In genomic region chr5:135690401-135690800, GRCm38 (mm10) we compare ENCODE assay signal across 10 mouse cellular contexts. TPM values are rescaled to one million over a fixed set of nuclear protein-coding genes. Genes with fewer than 3 reads are reported as not detected.
DNase-seq lines count a peak whose midpoint lies in the region; ATAC-seq and TF ChIP-seq lines count a peak whose summit lies in the region.
"Had no signal": no experiment of that assay in that cellular context is flagged by ENCODE, and none has a peak within 500 bp of the region (broad histone marks: within the 10 kb centered on the region; RNA-seq: fewer than 3 reads in every experiment).

No protein-coding gene starts in this region.

- H3K9ac ChIP-seq in kidney, embryonic 16.5 days (replicated peaks; ENCODE audit: low read length), result peak overlapping the region; percentile 29; the same call in 1 of the 2 replicates
- H3K9ac ChIP-seq in intestine, postnatal 0 days (ENCODE audit: low read depth, low read length), result peak overlapping the region; percentile 17; the same call in 1 of the 2 replicates

- no peak for DNase-seq in kidney, postnatal 4 days
- no peak for DNase-seq in forebrain, embryonic 10.5 days (ENCODE audit: extremely low spot score, low spot score)
- DNase-seq in testis, postnatal 10 days (ENCODE audit: low spot score), result no peak
- DNase-seq in retina, embryonic 14.5 days (ENCODE audit: low spot score), result no peak
- DNase-seq in adrenal gland, postnatal 10 days, result no peak
- DNase-seq: thymus, postnatal 14 days had no signal

- peaks cover 60% of the 10 kb centered on the region for H3K79me2 ChIP-seq in myocyte (ENCODE audit: control insufficient read depth, insufficient read depth)

- no peaks in the 10 kb centered on the region for H3K36me3 ChIP-seq in kidney, embryonic 16.5 days (ENCODE audit: insufficient read depth, low read length)
- H3K36me3 ChIP-seq in forebrain, embryonic 10.5 days (replicated peaks), result peaks cover 6% of the 10 kb centered on the region
- no peaks in the 10 kb centered on the region for H3K36me3 ChIP-seq in intestine, postnatal 0 days (ENCODE audit: control insufficient read depth, insufficient read depth)
- no peaks in the 10 kb centered on the region for H3K36me3 ChIP-seq in myocyte (ENCODE audit: control insufficient read depth, insufficient read depth)

- TF ChIP-seq CTCF in intestine, postnatal 0 days (IDR thresholded peaks at IDR 0.05; ENCODE audit: low read depth), result no peak

- H3K4me1 ChIP-seq in kidney, embryonic 16.5 days (ENCODE audit: insufficient read depth, low read length), result peaks cover 23% of the 10 kb centered on the region
- H3K4me1 ChIP-seq in forebrain, embryonic 10.5 days, result peaks cover 31% of the 10 kb centered on the region
- peaks cover 13% of the 10 kb centered on the region; the same call in 1 of the 2 replicates for H3K4me1 ChIP-seq in intestine, postnatal 0 days (replicated peaks; ENCODE audit: control insufficient read depth, insufficient read depth, low read length)

- no peaks in the 10 kb centered on the region for H3K27me3 ChIP-seq in kidney, embryonic 16.5 days (ENCODE audit: insufficient read depth, low read length)
- H3K27me3 ChIP-seq in forebrain, embryonic 10.5 days (ENCODE audit: poor library complexity, severe bottlenecking), result no peaks in the 10 kb centered on the region
- H3K27me3 ChIP-seq in intestine, postnatal 0 days (replicated peaks; ENCODE audit: control insufficient read depth, insufficient read depth, low read length), result no peaks in the 10 kb centered on the region
- no peaks in the 10 kb centered on the region for H3K27me3 ChIP-seq in myocyte (ENCODE audit: control insufficient read depth, insufficient read depth, insufficient read length)
- H3K27me3 ChIP-seq: Patski had no signal

- H3K27ac ChIP-seq in kidney, embryonic 16.5 days (ENCODE audit: low read length), result no peak overlapping the region
- no peak overlapping the region for H3K27ac ChIP-seq in forebrain, embryonic 10.5 days
- peak overlapping the region; percentile 82; the same call in 1 of the 2 replicates for H3K27ac ChIP-seq in intestine, postnatal 0 days (ENCODE audit: low read depth, low read length)

- no peak for TF ChIP-seq POLR2A in myocyte (IDR thresholded peaks at IDR 0.05; ENCODE audit: insufficient read length, low read depth)

- no peak overlapping the region for H3ac ChIP-seq in myocyte (ENCODE audit: control insufficient read depth, insufficient read length)

- H3K9me3 ChIP-seq in kidney, embryonic 16.5 days (ENCODE audit: low read length), result no peaks in the 10 kb centered on the region
- H3K9me3 ChIP-seq in forebrain, embryonic 10.5 days, result no peaks in the 10 kb centered on the region
- no peaks in the 10 kb centered on the region for H3K9me3 ChIP-seq in intestine, postnatal 0 days (ENCODE audit: control insufficient read depth)

- no peak for ATAC-seq in kidney, embryonic 16.5 days (ENCODE audit: low FRiP score, low TSS enrichment)
- no peak for ATAC-seq in intestine, postnatal 0 days
- ATAC-seq: Patski had no signal

- H3K4me2 ChIP-seq in kidney, embryonic 16.5 days (replicated peaks; ENCODE audit: low read depth, low read length), result peak overlapping the region; percentile 94
- peak overlapping the region; percentile 92 for H3K4me2 ChIP-seq in intestine, postnatal 0 days (replicated peaks; ENCODE audit: low read depth)
- H3K4me2 ChIP-seq in myocyte (ENCODE audit: low read depth), result peak overlapping the region; percentile 89

- H3K4me3 ChIP-seq in kidney, embryonic 16.5 days (ENCODE audit: low read length), result peak overlapping the region; percentile 90
- peak overlapping the region; percentile 80 for H3K4me3 ChIP-seq in forebrain, embryonic 10.5 days
- peak overlapping the region; percentile 77 for H3K4me3 ChIP-seq in intestine, postnatal 0 days (ENCODE audit: low read depth, low read length)
- peak overlapping the region; percentile 97 for H3K4me3 ChIP-seq in myocyte

- 69% methylated on average over 5 of the region's 5 CpGs for WGBS in kidney, embryonic 16.5 days
- 86% methylated on average over 5 of the region's 5 CpGs for WGBS in forebrain, embryonic 10.5 days
- WGBS in intestine, postnatal 0 days, result 76% methylated on average over 5 of the region's 5 CpGs

TF ChIP-seq in myocyte, 11 proteins besides CTCF, POLR2A, EP300 and RAD21:
- TF ChIP-seq CEBPB (IDR thresholded peaks at IDR 0.05; ENCODE audit: insufficient read depth, poor library complexity, severe bottlenecking) (no peak), MAX (IDR thresholded peaks at IDR 0.05; ENCODE audit: low read depth) (no peak), SRF (IDR thresholded peaks at IDR 0.05; ENCODE audit: control insufficient read depth, insufficient read length, low read depth) (no peak), MYOG (IDR thresholded peaks at IDR 0.05; ENCODE audit: control insufficient read depth in 1 of 3, insufficient read depth in 1 of 3, insufficient read length in 2 of 3, low read depth in 2 of 3) (no peak), USF1 (IDR thresholded peaks at IDR 0.05; ENCODE audit: low read depth) (no peak), MYOD1 (IDR thresholded peaks at IDR 0.05; ENCODE audit: control insufficient read depth in 1 of 3, insufficient read length in 2 of 3, low read depth in 2 of 3) (no peak), TCF3 (IDR thresholded peaks at IDR 0.05; ENCODE audit: insufficient read length, low read depth) (no peak), TCF12 (IDR thresholded peaks at IDR 0.05; ENCODE audit: insufficient read depth, poor library complexity, severe bottlenecking) (no peak), POLR2AphosphoS2 (IDR thresholded peaks at IDR 0.05; ENCODE audit: insufficient read length, low read depth) (no peak), REST (IDR thresholded peaks at IDR 0.05; ENCODE audit: insufficient read depth, insufficient read length) (no peak), E2F4 (IDR thresholded peaks at IDR 0.05; ENCODE audit: insufficient read depth) (no peak)
TF ChIP-seq in myocyte: peak in this region for 0.

RNA-seq across cellular contexts. Expression of gene Por, which starts 20.6 kb away (rescaled TPM):
- 106 and 107 TPM in 2 replicates for polyA plus RNA-seq in kidney, embryonic 16.5 days (2015; fragmentation: Nextera tagmentation; extraction: Ambion mirVana)
- polyA plus RNA-seq in forebrain, embryonic 10.5 days (2016; fragmentation: Nextera tagmentation; extraction: Ambion mirVana), result 118 TPM in 2 replicates
- 82.3 and 91.7 TPM in 2 replicates for polyA plus RNA-seq in intestine, postnatal 0 days (2015; fragmentation: Nextera tagmentation; extraction: Ambion mirVana)
- 90.6 TPM for polyA plus RNA-seq in myocyte (2012; fragmentation: generic; extraction: Trizol)
- total RNA-seq in adrenal gland, postnatal 10 days (2021), result 100 to 1,000 TPM; 175 to 226 TPM

RNA-seq across cellular contexts. Expression of gene Tmem120a, which starts 53.8 kb away (rescaled TPM):
- 74.7 and 75.4 TPM in 2 replicates for polyA plus RNA-seq in kidney, embryonic 16.5 days (2015; fragmentation: Nextera tagmentation; extraction: Ambion mirVana)
- 54.5 and 61.6 TPM in 2 replicates for polyA plus RNA-seq in forebrain, embryonic 10.5 days (2016; fragmentation: Nextera tagmentation; extraction: Ambion mirVana)
- polyA plus RNA-seq in intestine, postnatal 0 days (2015; fragmentation: Nextera tagmentation; extraction: Ambion mirVana), result 127 and 132 TPM in 2 replicates
- 32.7 TPM for polyA plus RNA-seq in myocyte (2012; fragmentation: generic; extraction: Trizol)
- 10 to 100 TPM; 61.7 to 68.2 TPM for total RNA-seq in adrenal gland, postnatal 10 days (2021)

RNA-seq across cellular contexts. Expression of gene Rhbdd2, which starts 58.0 kb away (rescaled TPM):
- polyA plus RNA-seq in kidney, embryonic 16.5 days (2015; fragmentation: Nextera tagmentation; extraction: Ambion mirVana), result 51.0 and 56.5 TPM in 2 replicates
- 51.4 and 57.3 TPM in 2 replicates for polyA plus RNA-seq in forebrain, embryonic 10.5 days (2016; fragmentation: Nextera tagmentation; extraction: Ambion mirVana)
- 27.9 and 28.5 TPM in 2 replicates for polyA plus RNA-seq in intestine, postnatal 0 days (2015; fragmentation: Nextera tagmentation; extraction: Ambion mirVana)
- 16.7 TPM for polyA plus RNA-seq in myocyte (2012; fragmentation: generic; extraction: Trizol)
- total RNA-seq in adrenal gland, postnatal 10 days (2021), result 10 to 100 TPM; 35.2 to 39.1 TPM
